Mouse (Mus musculus) testis, adult 2 months (tissue): Measurements from ENCODE around the gene Slc25a29. TPM values are rescaled to one million over a fixed set of nuclear protein-coding genes. Genes with fewer than 3 reads are reported as not detected.
A peak's percentile ranks its signal among the peaks of the same experiment; 100 is the strongest.

ENCODE experiments used
- H3K27ac ChIP-seq: fragments of 200-500 bp; 2 replicates; pipeline ENCODE4 v1.5.1; 2012; ENCODE audit warnings: low read depth, low read length; ENCODE audit not compliant: control insufficient read depth, insufficient read depth
- H3K27me3 ChIP-seq: fragments of 200-500 bp; 2 replicates; pipeline ENCODE4 v1.6.1; 2012; ENCODE audit warnings: mild to moderate bottlenecking, low read length, moderate library complexity; ENCODE audit not compliant: control insufficient read depth, insufficient read depth
- H3K36me3 ChIP-seq: fragments of 200-500 bp; 2 replicates; pipeline ENCODE4 v1.6.1; 2012; ENCODE audit warnings: mild to moderate bottlenecking, low read length; ENCODE audit not compliant: control insufficient read depth, insufficient read depth
- H3K4me1 ChIP-seq: fragments of 200-500 bp; 2 replicates; pipeline ENCODE4 v1.6.1; 2012; ENCODE audit warnings: low read length; ENCODE audit not compliant: control insufficient read depth, insufficient read depth
- H3K4me3 ChIP-seq: fragments of 200-500 bp; 2 replicates; pipeline ENCODE4 v1.5.1; 2012; ENCODE audit warnings: low read depth, mild to moderate bottlenecking, low read length, moderate library complexity, mixed read lengths; ENCODE audit not compliant: control insufficient read depth
- CTCF ChIP-seq: fragments of 200-500 bp; IDR thresholded peaks from 2 replicates; pipeline ENCODE4 v1.5.1; 2012; ENCODE audit warnings: low read depth, mild to moderate bottlenecking, inconsistent platforms, low read length, moderate library complexity; ENCODE audit not compliant: control insufficient read depth, insufficient read depth, insufficient replicate concordance
- POLR2A ChIP-seq: fragments of 200-500 bp; IDR thresholded peaks from 2 replicates; pipeline ENCODE4 v1.6.1; 2012; ENCODE audit warnings: low read depth, mild to moderate bottlenecking, inconsistent platforms, low read length, moderate library complexity; ENCODE audit not compliant: control insufficient read depth
- polyA plus RNA-seq: library from polyadenylated mRNA; depleted of rRNA; stranded (reverse); fragments of >200 nt; gene quantifications from 2 replicates; pipeline ENCODE4 v1.2.3, GENCODE M21; 2012

Gene Slc25a29
- polyA plus RNA-seq, 1 experiment = 2.8 TPM

GRCm38 (mm10) chr12:108794979-108795537 is 40.6 kb downstream of the Slc25a29 start:
- H3K27ac ChIP-seq = peak overlapping the region; percentile 93
- peak overlapping the region; percentile 91 for H3K4me3 ChIP-seq
- peaks cover 4% of the 10 kb centered on the region; the same call in 1 of the 2 replicates for H3K4me1 ChIP-seq
- TF ChIP-seq CTCF (no peak), POLR2A (no peak)
- H3K36me3 ChIP-seq = no peaks in the 10 kb centered on the region
- no peaks in the 10 kb centered on the region for H3K27me3 ChIP-seq

- no peaks in the 10 kb centered on the region for H3K27me3 ChIP-seq
- H3K4me3 ChIP-seq = peak overlapping the region; percentile 91
- H3K36me3 ChIP-seq = no peaks in the 10 kb centered on the region
- peak; percentile 58 for TF ChIP-seq POLR2A
- no peak for TF ChIP-seq CTCF
- peaks cover 4% of the 10 kb centered on the region; the same call in 1 of the 2 replicates for H3K4me1 ChIP-seq
- H3K27ac ChIP-seq = peak overlapping the region; percentile 94
These were observed 41.5 kb downstream of the Slc25a29 start for GRCm38 (mm10) chr12:108794078-108794711.

DNA sequence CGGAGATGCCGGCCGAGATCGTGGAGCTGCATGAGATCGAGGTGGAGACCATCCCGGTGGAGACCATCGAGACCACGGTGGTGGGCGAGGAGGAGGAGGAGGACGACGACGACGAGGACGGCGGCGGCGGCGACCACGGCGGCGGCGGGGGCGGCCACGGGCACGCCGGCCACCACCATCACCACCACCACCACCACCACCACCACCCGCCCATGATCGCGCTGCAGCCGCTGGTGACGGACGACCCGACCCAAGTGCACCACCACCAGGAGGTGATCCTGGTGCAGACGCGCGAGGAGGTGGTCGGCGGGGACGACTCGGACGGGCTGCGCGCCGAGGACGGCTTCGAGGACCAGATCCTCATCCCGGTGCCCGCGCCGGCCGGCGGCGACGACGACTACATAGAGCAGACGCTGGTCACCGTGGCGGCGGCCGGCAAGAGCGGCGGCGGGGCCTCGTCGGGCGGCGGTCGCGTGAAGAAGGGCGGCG is 42.2 kb downstream of the Slc25a29 start:
- H3K4me1 ChIP-seq = peaks cover 4% of the 10 kb centered on the region; the same call in 1 of the 2 replicates
- peak overlapping the region; percentile 91 for H3K4me3 ChIP-seq
- TF ChIP-seq CTCF (no peak), POLR2A (no peak)
- H3K36me3 ChIP-seq = no peaks in the 10 kb centered on the region
- peak overlapping the region; percentile 94 for H3K27ac ChIP-seq
- H3K27me3 ChIP-seq = no peaks in the 10 kb centered on the region

DNA sequence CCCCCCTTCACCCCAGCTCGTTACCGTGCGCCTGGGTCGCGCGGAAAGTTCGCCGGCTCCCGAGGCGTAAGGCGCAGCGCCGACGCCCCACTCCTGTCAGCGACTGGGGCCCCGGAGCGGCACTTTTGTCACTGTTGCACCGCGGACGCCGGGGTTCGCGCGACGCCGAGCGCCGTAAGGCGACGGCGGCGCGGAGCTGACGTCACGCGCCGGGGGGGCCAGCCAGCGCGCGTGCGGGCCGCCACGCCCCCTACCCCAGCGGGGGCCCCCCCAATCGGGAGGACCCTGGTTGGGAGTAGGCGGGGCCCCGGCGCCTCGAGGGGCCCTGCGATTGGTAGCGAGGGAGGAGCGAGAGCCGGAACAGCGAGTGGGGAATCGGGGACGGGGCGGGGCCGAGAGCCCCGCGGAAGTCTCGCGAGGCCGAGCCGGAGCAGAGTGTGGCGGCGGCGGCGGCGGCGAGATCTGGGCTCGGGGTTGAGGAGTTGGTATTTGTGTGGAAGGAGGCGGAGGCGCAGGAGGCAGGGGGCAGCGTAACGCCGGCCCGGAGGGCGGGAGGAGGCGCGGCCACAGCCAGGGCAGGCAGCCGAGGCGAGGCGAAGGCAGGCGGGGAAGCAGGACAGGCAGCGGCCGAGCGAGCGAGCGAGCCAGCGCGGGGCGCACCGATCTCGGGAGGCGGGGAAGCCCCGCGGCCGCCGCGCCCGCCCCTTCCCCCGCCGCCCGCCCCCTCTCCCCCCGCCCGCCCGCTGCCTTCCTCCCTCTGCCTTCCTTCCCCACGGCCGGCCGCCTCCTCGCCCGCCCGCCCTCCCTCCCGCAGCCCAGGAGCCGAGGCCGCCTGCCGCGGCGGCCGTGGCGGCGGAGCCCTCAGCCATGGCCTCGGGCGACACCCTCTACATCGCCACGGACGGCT is 42.9 kb downstream of the Slc25a29 start, which contains the start of gene Yy1:
Yy1 (plus strand) TSS at position 428 of the 907 bp plus-strand sequence.
- peaks cover 4% of the 10 kb centered on the region; the same call in 1 of the 2 replicates for H3K4me1 ChIP-seq
- TF ChIP-seq CTCF = no peak
- TF ChIP-seq POLR2A = peak; percentile 89
- no peaks in the 10 kb centered on the region for H3K36me3 ChIP-seq
- H3K27ac ChIP-seq = peak within 1 kb of the TSS; percentile 99
- H3K27me3 ChIP-seq = no peaks in the 10 kb centered on the region
- peak within 1 kb of the TSS; percentile 95 for H3K4me3 ChIP-seq

DNA sequence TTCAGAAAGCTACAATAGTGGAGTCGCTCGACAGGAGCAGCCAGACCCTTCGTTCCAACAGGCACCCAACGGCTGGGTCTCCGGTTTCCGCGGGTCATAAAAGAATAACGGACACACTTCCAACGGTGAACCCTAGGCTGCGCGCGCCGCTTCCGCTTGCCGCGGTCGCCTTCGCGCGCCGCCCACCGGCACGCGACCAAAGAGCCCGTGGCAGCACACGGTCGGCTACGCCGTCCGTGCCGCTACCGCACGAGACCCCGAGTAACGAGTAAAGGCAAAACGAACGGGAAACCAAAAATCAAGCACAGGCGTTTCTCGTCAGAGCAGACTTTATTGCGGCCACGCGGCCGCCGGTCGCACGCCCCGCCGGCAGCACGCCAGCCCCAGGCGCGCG is 43.5 kb downstream of the Slc25a29 start:
- Histone ChIP-seq H3K27me3 (no peaks in the 10 kb centered on the region), H3K4me3 (peak overlapping the region; percentile 95), H3K27ac (peak overlapping the region; percentile 90), H3K36me3 (no peaks in the 10 kb centered on the region), H3K4me1 (peaks cover 4% of the 10 kb centered on the region; the same call in 1 of the 2 replicates)
- no peak for TF ChIP-seq CTCF
- TF ChIP-seq POLR2A = peak; percentile 61

GRCm38 (mm10) chr12:108787329-108787728 is 48.4 kb downstream of the Slc25a29 start:
- no peaks in the 10 kb centered on the region for H3K36me3 ChIP-seq
- no peak overlapping the region for H3K27ac ChIP-seq
- no peak overlapping the region for H3K4me3 ChIP-seq
- TF ChIP-seq CTCF (no peak), POLR2A (no peak)
- H3K4me1 ChIP-seq = peaks cover 2% of the 10 kb centered on the region; the same call in 1 of the 2 replicates
- no peaks in the 10 kb centered on the region for H3K27me3 ChIP-seq
